Mouse (Mus musculus) naive thymus-derived CD4-positive, alpha-beta T cell, adult 5 months (primary cell): Measurements from ENCODE around the gene L3mbtl1. TPM values are rescaled to one million over a fixed set of nuclear protein-coding genes. Genes with fewer than 3 reads are reported as not detected.

Experiments used
- polyA plus RNA-seq: library from polyadenylated mRNA; unstranded; fragments of 100-300 nt; shearing (Covaris generic); gene quantifications from one replicate; pipeline ENCODE4 v1.2.1, GENCODE M21; 2017

Gene L3mbtl1
- polyA plus RNA-seq: not detected

GRCm38 (mm10) chr2:162943148-162943846, at the start of gene L3mbtl1:
Gene L3mbtl1, plus strand, starts transcription at chr2:162943472.

DNA sequence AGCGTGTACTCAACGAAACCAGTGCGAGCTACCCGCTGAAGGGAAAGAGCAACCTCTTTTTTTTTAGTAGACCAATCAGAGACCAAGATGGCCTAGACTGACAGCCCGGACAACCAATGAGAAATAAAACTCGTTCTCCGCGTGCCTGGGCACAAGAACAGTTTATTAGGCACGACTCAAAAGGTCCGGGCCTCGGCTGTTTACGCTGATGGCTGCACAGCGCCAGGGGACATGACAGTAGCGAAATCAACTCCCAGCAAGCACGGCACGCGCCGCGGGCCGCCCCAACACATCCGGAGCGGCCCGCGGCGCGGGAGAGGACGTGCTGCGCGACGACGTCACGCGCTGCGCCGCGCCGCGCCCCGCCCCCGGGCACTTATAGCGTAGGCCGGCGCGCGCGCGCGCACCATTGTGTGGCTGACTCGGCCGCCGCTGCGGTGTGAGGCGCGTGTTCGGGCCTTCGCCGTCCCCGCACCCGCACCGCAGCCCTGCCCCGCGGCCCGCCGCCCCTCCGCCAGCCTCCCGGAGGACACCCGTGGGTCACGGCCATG, 12.1 kb upstream of the L3mbtl1 start, which contains the start of gene Srsf6:
Srsf6 (plus strand) TSS at position 406 of the 551 bp plus-strand sequence.

GRCm38 (mm10) chr2:162987218-162987617, 43.9 kb downstream of the L3mbtl1 start, which contains the start of gene Sgk2:
Gene Sgk2, plus strand, starts transcription at chr2:162987330.

DNA sequence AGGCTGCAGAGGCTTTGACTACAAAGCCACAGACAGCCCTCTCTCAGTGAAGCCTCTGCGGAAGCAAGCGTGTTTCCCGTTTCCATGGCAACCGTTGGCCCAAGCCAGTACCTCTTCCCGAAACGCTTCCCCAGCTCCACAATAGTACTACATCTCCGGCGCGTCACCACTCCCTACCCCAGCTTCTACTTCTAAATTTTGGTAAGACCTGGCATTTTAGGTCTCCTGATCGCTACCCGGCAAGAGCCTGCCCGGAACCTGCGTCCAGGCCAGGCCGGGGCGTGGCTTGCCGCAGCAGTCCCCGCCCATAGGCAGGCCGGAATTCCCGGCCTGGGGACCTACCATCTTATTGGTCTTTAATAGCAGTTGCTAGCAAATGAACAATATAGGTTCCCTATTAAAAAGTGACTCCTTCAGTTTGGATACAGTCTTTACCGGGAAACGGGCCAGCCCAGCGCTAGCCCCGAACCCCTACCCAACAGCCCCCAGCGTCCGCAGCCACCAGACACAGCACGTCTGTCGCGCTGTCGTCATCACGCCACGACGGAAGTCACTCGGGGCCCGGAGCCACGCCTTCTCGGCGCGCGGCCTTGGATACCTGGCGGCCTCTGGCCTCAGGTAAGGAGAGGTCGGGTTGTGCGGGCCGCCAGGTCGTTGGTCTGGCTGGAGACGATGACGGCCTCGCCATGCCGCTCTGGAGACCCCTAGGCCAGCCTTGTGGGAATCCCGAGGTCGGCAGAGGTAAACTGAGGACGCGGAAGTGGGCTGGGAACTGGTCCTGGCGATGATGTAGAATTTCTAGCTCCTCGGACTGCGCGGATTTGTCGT, 73.9 kb downstream of the L3mbtl1 start, which contains the start of gene Ift52:
Ift52 (plus strand) TSS at position 439 of the 828 bp plus-strand sequence.

Other genes starting within 250 kb of the L3mbtl1 start
- 100 TPM for gene Srsf6, start 11.9 kb upstream of the L3mbtl1 start, polyA plus RNA-seq
- not detected for gene Sgk2, start 43.9 kb downstream of the L3mbtl1 start, polyA plus RNA-seq
- 25.7 TPM for gene Ift52, start 73.9 kb downstream of the L3mbtl1 start, polyA plus RNA-seq
- gene Mybl2, start 111.2 kb downstream of the L3mbtl1 start, polyA plus RNA-seq: 2.8 TPM
- not detected for gene Gtsf1l, start 144.4 kb downstream of the L3mbtl1 start, polyA plus RNA-seq